Mouse (Mus musculus): Measurements from ENCODE around the gene Bicd2.
A peak's percentile ranks its signal among the peaks of the same experiment; 100 is the strongest.

The Bicd2 gene

GRCm38 (mm10) chr13:49326246-49327206, 14.9 kb upstream of the Bicd2 start:
- DNase-seq, result peak; percentile 73

- DNase-seq, result no peak
Measured at GRCm38 (mm10) chr13:49328101-49328500, 13.3 kb upstream of the Bicd2 start.

GRCm38 (mm10) chr13:49333250-49333649, 8.1 kb upstream of the Bicd2 start:
- DNase-seq, result no peak

GRCm38 (mm10) chr13:49335077-49335982, 6.1 kb upstream of the Bicd2 start:
- no peak for DNase-seq

GRCm38 (mm10) chr13:49338893-49339546, 2.4 kb upstream of the Bicd2 start:
- peak; percentile 69 for DNase-seq

GRCm38 (mm10) chr13:49341831-49342722, 692 bp downstream of the Bicd2 start:
- no peak for DNase-seq

GRCm38 (mm10) chr13:49342723-49343100, 1.3 kb downstream of the Bicd2 start:
- no peak for DNase-seq

GRCm38 (mm10) chr13:49344567-49344966, 3.2 kb downstream of the Bicd2 start:
- DNase-seq, result no peak

- peak; percentile 58 for DNase-seq
Measured at GRCm38 (mm10) chr13:49345476-49345875, 4.1 kb downstream of the Bicd2 start.

GRCm38 (mm10) chr13:49348522-49348921, 7.1 kb downstream of the Bicd2 start:
- DNase-seq, result no peak

GRCm38 (mm10) chr13:49349335-49349734, 8.0 kb downstream of the Bicd2 start:
- no peak for DNase-seq

GRCm38 (mm10) chr13:49349836-49350505, 8.6 kb downstream of the Bicd2 start:
- no peak for DNase-seq

- no peak for DNase-seq
Measured at GRCm38 (mm10) chr13:49352581-49353159, 11.3 kb downstream of the Bicd2 start.

GRCm38 (mm10) chr13:49353422-49353821, 12.0 kb downstream of the Bicd2 start:
- no peak for DNase-seq

GRCm38 (mm10) chr13:49353991-49354507, 12.7 kb downstream of the Bicd2 start:
- no peak for DNase-seq

GRCm38 (mm10) chr13:49355461-49356061, 14.2 kb downstream of the Bicd2 start:
- no peak for DNase-seq

- DNase-seq, result no peak
Measured at GRCm38 (mm10) chr13:49356090-49356489, 14.7 kb downstream of the Bicd2 start.

GRCm38 (mm10) chr13:49357367-49358026, 16.1 kb downstream of the Bicd2 start:
- no peak for DNase-seq

- no peak for DNase-seq
Measured at GRCm38 (mm10) chr13:49358184-49358583, 16.8 kb downstream of the Bicd2 start.
